Mouse (Mus musculus): ENCODE measurements around the gene Zbtb16. TPM values are rescaled to one million over a fixed set of nuclear protein-coding genes. Genes with fewer than 3 reads are reported as not detected.

Zbtb16 gene
- polyA plus RNA-seq, 1 experiment from 2014 or later, result 1.00 TPM

- no peak for ATAC-seq (ENCODE audit: insufficient number of reproducible peaks, low FRiP score)
- H3K36me3 ChIP-seq, result no peaks in the 10 kb centered on the region
- no peak overlapping the region for H3K9ac ChIP-seq
- no peak overlapping the region for H3K27ac ChIP-seq (ENCODE audit: poor library complexity, severe bottlenecking)
- H3K27me3 ChIP-seq (replicated peaks), result 0 out of 2 replicates have a peak, but pooled peaks cover 7% of the 10 kb centered on the region
- H3K4me1 ChIP-seq (replicated peaks), result peaks cover 24% of the 10 kb centered on the region
- 38% methylated on average over 19 of the region's 19 CpGs for WGBS
- peak overlapping the region; percentile 29; the same call in 1 of the 2 replicates for H3K4me2 ChIP-seq
- no peaks in the 10 kb centered on the region for H3K9me3 ChIP-seq (replicated peaks)
- no peak overlapping the region for H3K4me3 ChIP-seq
Measured at GRCm38 (mm10) chr9:48678426-48679358, 157.3 kb downstream of the Zbtb16 start.

DNA sequence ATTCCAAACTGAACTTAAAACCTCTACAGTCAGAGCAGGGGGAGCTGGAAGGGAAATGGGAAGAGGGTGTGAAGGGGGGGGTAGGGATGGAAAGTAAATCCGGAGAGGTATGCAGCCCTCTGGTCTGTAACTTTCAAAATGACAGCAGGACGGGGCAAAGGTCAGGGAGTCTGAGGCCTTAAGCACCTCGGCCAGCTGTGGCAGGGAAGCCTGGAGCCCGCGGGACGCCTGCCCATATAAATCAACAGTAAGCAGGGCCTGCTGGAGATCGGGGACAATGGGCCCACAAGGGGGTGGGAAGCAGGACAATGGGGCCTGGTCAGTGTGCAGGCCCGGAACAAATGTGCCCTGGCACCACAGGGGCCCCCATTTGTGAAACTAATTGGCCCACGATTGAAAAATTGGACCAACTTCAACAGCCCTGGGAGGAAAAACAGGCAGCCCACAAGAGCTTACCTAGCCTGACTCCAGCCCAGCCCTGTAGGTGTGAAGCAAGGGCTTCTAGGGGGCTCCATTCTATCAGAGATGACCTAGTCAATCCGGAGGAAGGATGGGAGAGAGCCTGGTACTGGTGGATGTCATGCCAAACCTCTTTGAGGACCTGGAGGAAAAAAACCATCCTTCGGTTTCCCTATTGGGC lies 160.8 kb downstream of the Zbtb16 start:
- 0 out of 2 replicates have a peak, but pooled peaks cover 7% of the 10 kb centered on the region for H3K27me3 ChIP-seq (replicated peaks)
- 23% methylated on average over 11 of the region's 11 CpGs for WGBS
- no peak overlapping the region for H3K4me3 ChIP-seq
- H3K4me2 ChIP-seq, result no peak overlapping the region
- no peak overlapping the region for H3K27ac ChIP-seq (ENCODE audit: poor library complexity, severe bottlenecking)
- H3K9ac ChIP-seq, result no peak overlapping the region
- 0 out of 2 replicates have a peak, but pooled peaks have one; percentile 25 for ATAC-seq (ENCODE audit: insufficient number of reproducible peaks, low FRiP score)
- no peaks in the 10 kb centered on the region for H3K9me3 ChIP-seq (replicated peaks)
- H3K4me1 ChIP-seq (replicated peaks), result peaks cover 30% of the 10 kb centered on the region
- H3K36me3 ChIP-seq, result no peaks in the 10 kb centered on the region

DNA sequence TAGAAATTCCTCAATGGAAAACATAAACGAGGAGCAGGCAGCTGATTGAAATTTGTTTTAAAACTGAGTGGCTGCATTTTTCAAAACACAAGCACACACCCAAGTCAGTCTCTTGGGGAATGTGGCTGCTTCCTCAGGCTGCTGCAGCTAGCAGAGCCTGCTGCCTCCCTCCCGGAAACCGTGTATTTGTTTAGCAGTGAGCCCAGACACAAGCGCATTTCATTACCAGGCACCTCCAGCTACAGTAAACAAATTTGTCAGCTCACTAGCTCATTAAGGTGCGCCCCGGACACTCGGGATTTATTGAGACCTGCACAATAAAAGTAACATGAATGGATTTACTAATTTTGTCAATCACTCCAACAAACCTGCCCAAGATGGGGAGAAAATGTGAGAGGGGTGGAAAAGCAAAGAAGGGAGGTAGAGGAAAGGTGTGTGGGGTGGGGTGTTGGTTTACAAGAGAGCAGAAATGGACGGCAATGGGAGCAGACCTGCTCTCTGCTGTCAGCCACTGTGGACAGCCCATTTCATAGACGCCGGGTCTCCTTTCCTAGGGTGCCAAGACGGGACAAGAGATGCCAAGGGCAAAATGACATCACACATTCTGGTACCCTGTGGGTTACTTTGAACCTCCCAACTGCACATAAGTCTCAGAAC lies 161.5 kb downstream of the Zbtb16 start:
- Histone ChIP-seq H3K9ac (no peak overlapping the region), H3K4me1 (replicated peaks) (peaks cover 30% of the 10 kb centered on the region), H3K27me3 (replicated peaks) (0 out of 2 replicates have a peak, but pooled peaks cover 7% of the 10 kb centered on the region), H3K9me3 (replicated peaks) (no peaks in the 10 kb centered on the region), H3K4me3 (no peak overlapping the region), H3K36me3 (no peaks in the 10 kb centered on the region), H3K4me2 (no peak overlapping the region), H3K27ac (ENCODE audit: poor library complexity, severe bottlenecking) (no peak overlapping the region)
- 43% methylated on average over 11 of the region's 11 CpGs for WGBS
- ATAC-seq (ENCODE audit: insufficient number of reproducible peaks, low FRiP score), result no peak

DNA sequence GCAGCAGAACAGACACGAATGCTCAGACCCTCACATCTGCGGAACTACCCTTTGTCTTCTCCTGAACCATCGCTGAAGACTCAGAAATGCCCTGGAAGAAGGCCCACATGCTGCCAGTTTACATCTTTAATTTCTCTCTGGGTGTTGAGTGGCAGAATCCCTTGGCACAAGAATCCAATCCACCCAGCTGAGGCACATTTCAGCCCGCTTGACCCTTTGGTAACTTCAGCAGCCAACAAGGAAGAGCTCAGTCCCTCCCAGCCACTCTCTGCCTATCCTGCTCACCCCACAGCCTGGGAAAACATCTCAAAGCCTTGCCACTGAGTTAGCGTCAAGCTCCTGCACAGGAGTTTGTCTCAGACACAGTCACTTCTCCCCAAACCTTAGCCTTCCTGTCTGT lies 162.2 kb downstream of the Zbtb16 start:
- Histone ChIP-seq H3K36me3 (no peaks in the 10 kb centered on the region), H3K4me3 (no peak overlapping the region), H3K4me1 (replicated peaks) (peaks cover 24% of the 10 kb centered on the region), H3K9ac (no peak overlapping the region), H3K9me3 (replicated peaks) (no peaks in the 10 kb centered on the region), H3K4me2 (no peak overlapping the region), H3K27ac (ENCODE audit: poor library complexity, severe bottlenecking) (no peak overlapping the region), H3K27me3 (replicated peaks) (0 out of 2 replicates have a peak, but pooled peaks cover 7% of the 10 kb centered on the region)
- WGBS, result 64% methylated on average over 5 of the region's 5 CpGs
- no peak for ATAC-seq (ENCODE audit: insufficient number of reproducible peaks, low FRiP score)

- H3K4me2 ChIP-seq, result no peak overlapping the region
- 0 out of 2 replicates have a peak, but pooled peaks cover 7% of the 10 kb centered on the region for H3K27me3 ChIP-seq (replicated peaks)
- H3K36me3 ChIP-seq, result no peaks in the 10 kb centered on the region
- no peak for ATAC-seq (ENCODE audit: insufficient number of reproducible peaks, low FRiP score)
- peaks cover 22% of the 10 kb centered on the region for H3K4me1 ChIP-seq (replicated peaks)
- 65% methylated on average over 6 of the region's 6 CpGs for WGBS
- no peak overlapping the region for H3K27ac ChIP-seq (ENCODE audit: poor library complexity, severe bottlenecking)
- no peaks in the 10 kb centered on the region for H3K9me3 ChIP-seq (replicated peaks)
- no peak overlapping the region for H3K4me3 ChIP-seq
- no peak overlapping the region for H3K9ac ChIP-seq
Measured at GRCm38 (mm10) chr9:48673213-48673612, 162.8 kb downstream of the Zbtb16 start.

DNA sequence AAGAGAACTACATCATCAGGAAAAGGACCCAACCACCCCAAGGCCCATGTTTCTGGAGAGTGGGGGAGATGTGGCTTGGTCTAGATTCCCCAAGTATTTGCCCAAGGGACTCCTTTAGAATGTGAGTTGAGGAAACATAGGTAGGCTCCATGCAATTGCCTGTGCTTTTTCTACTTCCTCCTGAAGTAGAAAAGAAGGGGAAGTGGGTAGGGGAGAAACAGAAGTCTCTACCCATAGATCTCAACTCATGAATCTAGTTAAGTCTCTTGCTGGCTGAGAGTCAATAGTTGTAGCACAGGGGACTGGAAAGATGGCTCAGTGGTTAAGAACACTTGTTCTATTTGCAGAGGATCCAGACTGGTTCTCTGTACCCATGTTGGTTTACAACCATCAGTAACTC lies 164.2 kb downstream of the Zbtb16 start:
- no peak overlapping the region for H3K4me2 ChIP-seq
- no peak overlapping the region for H3K27ac ChIP-seq (ENCODE audit: poor library complexity, severe bottlenecking)
- ATAC-seq (ENCODE audit: insufficient number of reproducible peaks, low FRiP score), result no peak
- no peaks in the 10 kb centered on the region for H3K36me3 ChIP-seq
- peaks cover 13% of the 10 kb centered on the region; the same call in 1 of the 2 replicates for H3K27me3 ChIP-seq (replicated peaks)
- H3K4me1 ChIP-seq (replicated peaks), result peaks cover 22% of the 10 kb centered on the region
- H3K4me3 ChIP-seq, result no peak overlapping the region
- no peak overlapping the region for H3K9ac ChIP-seq
- no peaks in the 10 kb centered on the region for H3K9me3 ChIP-seq (replicated peaks)

- H3K36me3 ChIP-seq, result no peaks in the 10 kb centered on the region
- H3K4me1 ChIP-seq (replicated peaks), result peaks cover 19% of the 10 kb centered on the region
- H3K27ac ChIP-seq (ENCODE audit: poor library complexity, severe bottlenecking), result no peak overlapping the region
- H3K4me2 ChIP-seq, result no peak overlapping the region
- no peak overlapping the region for H3K9ac ChIP-seq
- H3K9me3 ChIP-seq (replicated peaks), result no peaks in the 10 kb centered on the region
- peaks cover 11% of the 10 kb centered on the region; the same call in 1 of the 2 replicates for H3K27me3 ChIP-seq (replicated peaks)
- ATAC-seq (ENCODE audit: insufficient number of reproducible peaks, low FRiP score), result no peak
- 83% methylated on average over 13 of the region's 13 CpGs for WGBS
- no peak overlapping the region for H3K4me3 ChIP-seq
Measured at GRCm38 (mm10) chr9:48670156-48670555, 165.9 kb downstream of the Zbtb16 start.

DNA sequence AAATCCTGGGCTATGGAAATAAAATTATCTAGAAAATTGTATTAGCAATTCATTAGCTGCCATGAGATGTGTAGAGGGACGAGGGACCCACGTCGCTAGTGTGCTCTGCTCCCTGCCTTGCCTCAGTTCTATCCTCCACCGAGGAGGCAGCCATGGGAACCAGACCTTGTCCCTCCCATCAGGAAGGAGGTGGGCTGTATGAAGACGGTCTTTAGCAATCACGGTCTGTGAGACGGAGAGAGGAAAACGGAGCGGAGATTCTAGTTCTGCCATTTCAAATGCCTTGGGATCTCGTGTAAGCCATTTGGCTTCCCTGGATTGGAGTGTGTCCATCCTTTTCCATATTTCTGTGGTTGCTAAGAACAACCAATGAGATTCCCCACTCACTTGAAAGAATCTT lies 166.3 kb downstream of the Zbtb16 start:
- Histone ChIP-seq H3K9ac (no peak overlapping the region), H3K4me2 (no peak overlapping the region), H3K27me3 (replicated peaks) (peaks cover 6% of the 10 kb centered on the region; the same call in 1 of the 2 replicates), H3K36me3 (no peaks in the 10 kb centered on the region), H3K4me1 (replicated peaks) (peaks cover 14% of the 10 kb centered on the region), H3K4me3 (no peak overlapping the region), H3K9me3 (replicated peaks) (no peaks in the 10 kb centered on the region), H3K27ac (ENCODE audit: poor library complexity, severe bottlenecking) (no peak overlapping the region)
- no peak for ATAC-seq (ENCODE audit: insufficient number of reproducible peaks, low FRiP score)
- 81% methylated on average over 10 of the region's 10 CpGs for WGBS

- Histone ChIP-seq H3K9me3 (replicated peaks) (no peaks in the 10 kb centered on the region), H3K4me3 (no peak overlapping the region), H3K9ac (no peak overlapping the region), H3K27me3 (replicated peaks) (peaks cover 25% of the 10 kb centered on the region), H3K4me1 (replicated peaks) (peaks cover 6% of the 10 kb centered on the region; the same call in 1 of the 2 replicates), H3K36me3 (no peaks in the 10 kb centered on the region), H3K27ac (ENCODE audit: poor library complexity, severe bottlenecking) (no peak overlapping the region), H3K4me2 (no peak overlapping the region)
- WGBS, result 85% methylated on average over 3 of the region's 3 CpGs
- ATAC-seq (ENCODE audit: insufficient number of reproducible peaks, low FRiP score), result no peak
Measured at GRCm38 (mm10) chr9:48666702-48667101, 169.3 kb downstream of the Zbtb16 start.

- no peak for ATAC-seq (ENCODE audit: insufficient number of reproducible peaks, low FRiP score)
- H3K27me3 ChIP-seq (replicated peaks), result peaks cover 30% of the 10 kb centered on the region
- 70% methylated on average over 13 of the region's 13 CpGs for WGBS
Measured at GRCm38 (mm10) chr9:48663052-48663433, 173.0 kb downstream of the Zbtb16 start.

More at GRCm38 (mm10) chr9:48663052-48663433, 173.0 kb downstream of the Zbtb16 start:
- Histone ChIP-seq H3K4me1 (replicated peaks) (peaks cover 2% of the 10 kb centered on the region; the same call in 1 of the 2 replicates), H3K36me3 (no peaks in the 10 kb centered on the region), H3K4me2 (no peak overlapping the region), H3K9ac (no peak overlapping the region), H3K27ac (ENCODE audit: poor library complexity, severe bottlenecking) (no peak overlapping the region), H3K4me3 (no peak overlapping the region), H3K9me3 (replicated peaks) (peaks cover 6% of the 10 kb centered on the region)

Data from heart, embryonic 12.5 days (tissue).